Mouse (Mus musculus) liver, embryonic 14 days (tissue): ENCODE results near the gene Srgap3. TPM values are rescaled to one million over a fixed set of nuclear protein-coding genes. Genes with fewer than 3 reads are reported as not detected.

Source experiments
- polyA plus RNA-seq: library from polyadenylated mRNA; depleted of rRNA; stranded (reverse); fragments of >200 nt; gene quantifications from 2 replicates; pipeline ENCODE4 v1.2.3, GENCODE M21; 2012; rRNA removed

Srgap3 gene
- polyA plus RNA-seq, result 0.31 and 0.35 TPM in 2 replicates

GRCm38 (mm10) chr6:112946895-112947436 is at the start of gene Srgap3:
Srgap3 (minus strand) TSS chr6:112947266.

GRCm38 (mm10) chr6:112696056-112696950 is 250.8 kb downstream of the Srgap3 start, which contains the start of gene Rad18:
Rad18 (minus strand) TSS chr6:112696686.

Other genes with a start within 250 kb of the Srgap3 start
- 18.2 and 23.5 TPM in 2 replicates for gene Thumpd3, start 99.0 kb upstream of the Srgap3 start, polyA plus RNA-seq
- gene Setd5, start 130.1 kb upstream of the Srgap3 start, polyA plus RNA-seq, result 11.2 and 13.9 TPM in 2 replicates
- 0.02 TPM in 2 replicates for gene Lhfpl4, start 248.1 kb upstream of the Srgap3 start, polyA plus RNA-seq